ENCODE assay signal across 24 mouse cellular contexts in genomic region chrX:60329735-60330134, GRCm38 (mm10).
DNase-seq lines count a peak whose midpoint lies in the region; ATAC-seq and TF ChIP-seq lines count a peak whose summit lies in the region.
"Had no signal": no experiment of that assay in that cellular context is flagged by ENCODE, and none has a peak within 500 bp of the region (broad histone marks: within the 10 kb centered on the region; RNA-seq: fewer than 3 reads in every experiment).

No protein-coding gene starts in this region.

- no peaks in the 10 kb centered on the region for H3K36me3 ChIP-seq in liver, embryonic 14.5 days (replicated peaks; ENCODE audit: control insufficient read depth, insufficient read depth, low read depth)
- H3K36me3 ChIP-seq in hindbrain, embryonic 12.5 days: no peaks in the 10 kb centered on the region
- H3K36me3 ChIP-seq: embryonic facial prominence, embryonic 10.5 days; embryonic facial prominence, embryonic 12.5 days; forebrain, embryonic 15.5 days had no signal

- no peaks in the 10 kb centered on the region for H3K9me3 ChIP-seq in liver, embryonic 14.5 days (ENCODE audit: control insufficient read depth, low read length)
- H3K9me3 ChIP-seq in hindbrain, embryonic 12.5 days (replicated peaks): no peaks in the 10 kb centered on the region
- H3K9me3 ChIP-seq: embryonic facial prominence, embryonic 10.5 days; embryonic facial prominence, embryonic 12.5 days; forebrain, embryonic 13.5 days; forebrain, embryonic 15.5 days had no signal

- H3K9ac ChIP-seq in liver, embryonic 14.5 days (replicated peaks): no peak overlapping the region
- H3K9ac ChIP-seq in hindbrain, embryonic 12.5 days: no peak overlapping the region
- H3K9ac ChIP-seq: embryonic facial prominence, embryonic 12.5 days; forebrain, embryonic 13.5 days; forebrain, embryonic 15.5 days had no signal

- 74% methylated on average over 3 of the region's 3 CpGs for WGBS in liver, embryonic 14.5 days (ENCODE audit: insufficient replicate concordance)
- 95% methylated on average over 3 of the region's 3 CpGs for WGBS in hindbrain, embryonic 12.5 days

- DNase-seq in liver, embryonic 14.5 days (ENCODE audit: low read depth in 3 of 3, low spot score in 3 of 3): peak; percentile 3 to 5 (median 4)
- DNase-seq in liver: no peak
- DNase-seq in c-Kit-positive CD71-positive TER-119-negative erythroid progenitor cells, embryonic 14.5 days (ENCODE audit: low read depth): peak; percentile 8
- no peak for DNase-seq in gastrocnemius, adult 18-20 months (ENCODE audit: low spot score)
- DNase-seq: adrenal gland, adult 8-10 months; adrenal gland, postnatal 14 days; adrenal gland, postnatal 36 days; B cell, adult 2 months; cerebellum, adult 11-12 months; cerebellum, adult 2 months; cerebellum, adult 9-10 months; cerebellum, postnatal 10 days; cerebellum, postnatal 25 days had no signal

- TF ChIP-seq CTCF in liver, embryonic 14.5 days (IDR thresholded peaks at IDR 0.05; ENCODE audit: low read depth): no peak

- H3K27ac ChIP-seq in liver, embryonic 14.5 days: no peak overlapping the region
- no peak overlapping the region for H3K27ac ChIP-seq in hindbrain, embryonic 12.5 days
- H3K27ac ChIP-seq: embryonic facial prominence, embryonic 10.5 days; embryonic facial prominence, embryonic 12.5 days; forebrain, embryonic 13.5 days; forebrain, embryonic 15.5 days had no signal

- no peak for ATAC-seq in liver, embryonic 14.5 days (ENCODE audit: insufficient read depth)
- peak; percentile 55; the same call in 1 of the 2 replicates for ATAC-seq in megakaryocyte progenitor cell, adult 5-6 weeks (replicated peaks; ENCODE audit: poor library complexity)
- no peak for ATAC-seq in hindbrain, embryonic 12.5 days (ENCODE audit: low FRiP score)
- ATAC-seq in frontal cortex, adult (ENCODE audit: low TSS enrichment): no peak
- ATAC-seq: activated CD4-positive, CD25-positive, alpha-beta regulatory T cell, adult 4 months; CD4-positive, CD25-positive, alpha-beta regulatory T cell, adult 4 months; forebrain, embryonic 13.5 days; forebrain, embryonic 15.5 days; Patski had no signal

- H3K4me3 ChIP-seq in liver, embryonic 14.5 days (ENCODE audit: insufficient read depth in 1 of 2, low read depth in 2 of 2, low read length in 2 of 2): no peak overlapping the region
- no peak overlapping the region for H3K4me3 ChIP-seq in hindbrain, embryonic 12.5 days
- H3K4me3 ChIP-seq: embryonic facial prominence, embryonic 10.5 days; embryonic facial prominence, embryonic 12.5 days; forebrain, embryonic 13.5 days; forebrain, embryonic 15.5 days had no signal

- no peak for TF ChIP-seq EP300 in liver, embryonic 14.5 days (IDR thresholded peaks at IDR 0.05; ENCODE audit: low read depth)

- H3K4me1 ChIP-seq in liver, embryonic 14.5 days (replicated peaks; ENCODE audit: control insufficient read depth in 2 of 2, insufficient read depth in 2 of 2, low read length in 1 of 2): no peaks in the 10 kb centered on the region
- no peaks in the 10 kb centered on the region for H3K4me1 ChIP-seq in hindbrain, embryonic 12.5 days
- H3K4me1 ChIP-seq: embryonic facial prominence, embryonic 10.5 days; embryonic facial prominence, embryonic 12.5 days; forebrain, embryonic 13.5 days; forebrain, embryonic 15.5 days had no signal

- H3K27me3 ChIP-seq in liver, embryonic 14.5 days (ENCODE audit: control insufficient read depth, insufficient read depth, low read length): no peaks in the 10 kb centered on the region
- H3K27me3 ChIP-seq in hindbrain, embryonic 12.5 days: no peaks in the 10 kb centered on the region
- H3K27me3 ChIP-seq: CH12.LX; embryonic facial prominence, embryonic 12.5 days; forebrain, embryonic 13.5 days; forebrain, embryonic 15.5 days had no signal

- no peak overlapping the region for H3K4me2 ChIP-seq in liver, embryonic 14.5 days (ENCODE audit: low read depth)
- no peak overlapping the region for H3K4me2 ChIP-seq in hindbrain, embryonic 12.5 days (replicated peaks)
- H3K4me2 ChIP-seq: embryonic facial prominence, embryonic 12.5 days; forebrain, embryonic 13.5 days; forebrain, embryonic 15.5 days had no signal

Comparison
In these comparisons a context has a peak if more than half of its experiments do, and no peak if none do; other contexts are left out.
1. DNase-seq: peak in liver, embryonic 14.5 days (3 of 3) and c-Kit-positive CD71-positive TER-119-negative erythroid progenitor cells, embryonic 14.5 days (single experiment); none in liver (single experiment) and gastrocnemius, adult 18-20 months (single experiment).